Mouse (Mus musculus) lung, adult 2 months (tissue): ENCODE results near the gene Dbndd1.

Experiments
- CTCF ChIP-seq: fragments of 200-500 bp; IDR thresholded peaks from 2 replicates; pipeline ENCODE4 v1.5.1; 2011; ENCODE audit warnings: mild to moderate bottlenecking, low read length, control low read depth; ENCODE audit not compliant: insufficient read depth
- POLR2A ChIP-seq: fragments of 200-500 bp; IDR thresholded peaks from 2 replicates; pipeline ENCODE4 v1.6.1; 2011; ENCODE audit warnings: low read depth, mild to moderate bottlenecking, control low read depth, low read length, borderline replicate concordance; ENCODE audit errors: extremely low read depth

DNA sequence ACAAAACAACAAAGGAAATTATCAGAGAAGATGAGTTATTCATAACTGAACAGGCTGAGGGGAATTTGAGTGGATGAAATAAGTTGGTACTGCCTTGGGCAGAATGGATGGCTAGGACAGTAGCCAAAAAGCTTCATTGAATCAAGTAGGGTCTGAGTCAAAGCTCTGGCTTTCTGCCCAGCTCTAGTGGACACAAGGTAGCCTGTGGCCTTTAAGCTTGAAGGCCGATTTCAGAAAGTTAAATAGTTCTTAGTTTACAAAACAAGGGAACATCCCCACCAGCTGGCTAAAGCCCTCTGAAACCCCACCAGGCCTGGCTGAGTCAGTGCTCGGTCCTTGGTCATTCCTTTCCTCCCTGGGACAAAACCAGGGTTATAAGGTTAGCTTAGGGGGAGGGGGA is 1.3 kb upstream of the Dbndd1 start:
- no peak for TF ChIP-seq CTCF
- TF ChIP-seq POLR2A, result no peak
